Mouse (Mus musculus) liver, embryonic 14 days (tissue): ENCODE results near the gene 1700016C15Rik. TPM values are rescaled to one million over a fixed set of nuclear protein-coding genes. Genes with fewer than 3 reads are reported as not detected.

ENCODE experiments used
- polyA plus RNA-seq: library from polyadenylated mRNA; depleted of rRNA; stranded (reverse); fragments of >200 nt; gene quantifications from 2 replicates; pipeline ENCODE4 v1.2.3, GENCODE M21; 2012; rRNA removed

1700016C15Rik gene
- polyA plus RNA-seq: not detected in 2 replicates

GRCm38 (mm10) chr1:177729043-177730024 lies at the start of gene 1700016C15Rik:
TSS of gene 1700016C15Rik (plus strand) at chr1:177729814.

GRCm38 (mm10) chr1:177796193-177796939 lies 66.8 kb downstream of the 1700016C15Rik start, which contains the start of gene Adss:
TSS of gene Adss (minus strand) at chr1:177796511.

Other genes starting within 250 kb of the 1700016C15Rik start
- 15.5 and 16.1 TPM in 2 replicates for gene Adss, start 66.7 kb downstream of the 1700016C15Rik start, polyA plus RNA-seq